Mouse (Mus musculus) gastrocnemius, postnatal 36 days (tissue): ENCODE data around the gene Adamts7. TPM values are rescaled to one million over a fixed set of nuclear protein-coding genes. Genes with fewer than 3 reads are reported as not detected.

Experiments
- DNase-seq, 2 experiments: peaks; one replicate each; pipeline ENCODE4 v3.0.0; 2022
- intact Hi-C: fragments of 180-260 bp; cut with DNase I; formaldehyde crosslinking; loops from one replicate; pipeline ENCODE4 v1.15.1; 2025
- total RNA-seq, 2 experiments: library from RNA; stranded (reverse); gene quantifications; 2 replicates each; pipeline ENCODE4 v1.2.3; 2021

Gene Adamts7
- total RNA-seq, 2 experiments from 2014 or later, result 0.84 to 0.91 TPM

GRCm38 (mm10) chr9:90145788-90146187 is 17.1 kb upstream of the Adamts7 start:
- DNase-seq, result peak; percentile 38 to 39
- intact Hi-C loops, result no loop called here

- intact Hi-C loops, result no loop called here
- DNase-seq, result no peak
Measured at GRCm38 (mm10) chr9:90146869-90147268, 16.0 kb upstream of the Adamts7 start.

GRCm38 (mm10) chr9:90162243-90162925 is 485 bp upstream of the Adamts7 start:
- intact Hi-C loops, result no loop called here
- peak in 1 of 2 experiments; percentile 74 for DNase-seq

DNA sequence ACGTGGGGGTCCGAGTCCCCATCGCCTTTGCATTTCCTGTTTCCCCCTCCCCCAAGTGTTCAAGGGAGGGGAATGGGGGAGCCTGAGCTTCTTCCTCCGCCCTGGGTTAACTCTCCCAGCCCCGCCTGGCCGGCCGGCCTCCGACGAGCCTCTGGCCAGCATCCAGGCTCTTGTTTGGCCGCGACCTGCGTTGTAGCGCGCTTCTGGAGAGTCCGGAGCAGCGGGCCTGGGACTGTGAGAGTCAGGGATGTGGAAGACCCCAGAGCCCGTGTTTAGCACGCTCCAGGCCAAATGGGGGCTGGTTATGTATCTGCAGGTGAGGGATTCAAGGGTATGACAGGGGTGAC is 853 bp downstream of the Adamts7 start:
- intact Hi-C loops, result no loop called here
- DNase-seq, result no peak

GRCm38 (mm10) chr9:90164670-90165453 is 2.0 kb downstream of the Adamts7 start:
- intact Hi-C loops, result no loop called here
- no peak for DNase-seq

- no peak for DNase-seq
- intact Hi-C loops, result no loop called here
Measured at GRCm38 (mm10) chr9:90165590-90165989, 2.7 kb downstream of the Adamts7 start.

DNA sequence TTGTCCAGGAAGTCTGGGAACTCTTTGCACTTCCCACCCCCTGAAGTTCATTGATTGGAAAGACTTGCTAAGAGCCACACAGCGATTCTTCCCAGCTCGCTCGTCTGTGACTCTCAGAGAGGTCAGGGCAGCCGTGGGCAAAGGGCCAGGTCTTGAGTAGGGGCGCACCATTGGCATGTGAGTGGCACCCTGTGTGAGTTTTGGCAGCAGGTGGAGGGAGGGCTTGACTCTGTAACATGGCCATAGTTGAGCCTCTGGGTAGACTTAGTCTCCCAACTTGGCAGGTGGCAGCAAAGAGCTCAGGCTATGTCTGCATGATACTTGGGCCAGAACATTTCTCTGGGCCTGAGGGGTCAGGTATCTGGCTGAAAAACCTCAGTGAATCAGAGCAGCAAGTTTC is 3.7 kb downstream of the Adamts7 start:
- intact Hi-C loops, result no loop called here
- DNase-seq, result no peak

GRCm38 (mm10) chr9:90169965-90170364 is 7.1 kb downstream of the Adamts7 start:
- intact Hi-C loops, result no loop called here
- DNase-seq, result no peak

DNA sequence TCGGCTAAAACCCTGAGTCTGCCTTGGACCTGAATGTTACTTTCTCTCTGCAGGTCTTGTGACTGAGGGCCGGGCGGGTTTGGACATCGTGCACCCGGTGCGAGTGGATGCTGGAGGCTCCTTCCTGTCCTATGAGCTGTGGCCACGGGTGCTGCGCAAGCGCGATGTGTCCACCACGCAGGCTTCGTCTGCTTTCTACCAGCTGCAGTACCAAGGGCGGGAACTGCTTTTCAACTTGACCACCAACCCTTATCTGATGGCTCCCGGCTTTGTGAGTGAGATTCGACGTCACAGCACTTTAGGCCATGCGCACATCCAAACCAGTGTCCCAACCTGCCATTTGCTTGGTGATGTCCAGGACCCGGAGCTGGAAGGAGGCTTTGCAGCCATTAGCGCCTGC is 8.6 kb downstream of the Adamts7 start:
- intact Hi-C loops, result no loop called here
- no peak for DNase-seq

GRCm38 (mm10) chr9:90172528-90173321 is 9.9 kb downstream of the Adamts7 start:
- no peak for DNase-seq
- intact Hi-C loops, result no loop called here

- no peak for DNase-seq
- intact Hi-C loops, result no loop called here
Measured at GRCm38 (mm10) chr9:90173330-90173729, 10.5 kb downstream of the Adamts7 start.

- intact Hi-C loops, result no loop called here
- DNase-seq, result peak in 1 of 2 experiments; percentile 8
Measured at GRCm38 (mm10) chr9:90179409-90179808, 16.5 kb downstream of the Adamts7 start.

- intact Hi-C loops, result no loop called here
Measured at GRCm38 (mm10) chr9:90181656-90182388, 19.0 kb downstream of the Adamts7 start.

DNA sequence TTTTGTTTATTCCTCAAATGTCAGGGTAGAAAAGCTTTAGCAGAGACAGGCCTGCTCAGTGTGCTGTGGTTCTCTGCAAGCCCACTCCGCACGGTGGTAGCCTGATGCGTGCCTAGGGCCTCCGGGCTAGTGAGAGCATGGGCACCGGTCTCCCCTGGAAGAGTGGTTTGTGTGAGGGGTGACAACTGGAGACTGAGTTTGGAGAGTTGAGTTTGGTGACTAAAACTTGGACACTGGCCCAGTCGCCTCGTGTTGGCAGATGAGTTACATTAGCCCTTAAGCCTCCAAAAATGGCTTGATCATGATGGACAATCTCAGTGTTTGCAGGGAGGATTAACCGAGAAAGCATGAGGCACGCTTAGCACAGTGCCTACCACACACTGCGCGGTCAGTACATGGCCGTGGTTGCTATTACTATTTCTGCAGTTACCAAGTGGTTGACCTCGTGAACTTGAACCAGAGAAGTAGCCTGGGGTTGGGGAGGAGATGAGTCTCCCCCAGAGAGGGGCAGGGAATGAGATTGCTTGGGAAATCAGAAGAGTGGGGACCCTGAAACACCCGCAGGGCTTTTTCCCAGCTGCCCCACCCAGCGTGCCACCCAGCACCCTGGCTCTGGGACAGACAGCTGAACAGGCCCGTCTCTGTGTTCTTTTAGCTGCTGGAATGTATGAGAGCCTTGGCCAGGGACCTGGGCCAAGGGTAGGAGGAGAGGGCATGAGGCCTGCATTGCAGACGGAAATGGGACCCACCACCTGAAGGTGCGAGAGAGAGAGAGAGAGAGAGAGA is 20.0 kb downstream of the Adamts7 start:
- intact Hi-C loops, result no loop called here
- DNase-seq, result no peak

More at GRCm38 (mm10) chr9:90181656-90182388, 19.0 kb downstream of the Adamts7 start:
- DNase-seq, result no peak

- intact Hi-C loops, result no loop called here
- no peak for DNase-seq
Measured at GRCm38 (mm10) chr9:90183550-90183949, 20.7 kb downstream of the Adamts7 start.

GRCm38 (mm10) chr9:90184116-90184515 is 21.2 kb downstream of the Adamts7 start:
- intact Hi-C loops, result no loop called here
- DNase-seq, result peak; percentile 25 to 46

- intact Hi-C loops, result no loop called here
- no peak for DNase-seq
Measured at GRCm38 (mm10) chr9:90185356-90185910, 22.6 kb downstream of the Adamts7 start.

DNA sequence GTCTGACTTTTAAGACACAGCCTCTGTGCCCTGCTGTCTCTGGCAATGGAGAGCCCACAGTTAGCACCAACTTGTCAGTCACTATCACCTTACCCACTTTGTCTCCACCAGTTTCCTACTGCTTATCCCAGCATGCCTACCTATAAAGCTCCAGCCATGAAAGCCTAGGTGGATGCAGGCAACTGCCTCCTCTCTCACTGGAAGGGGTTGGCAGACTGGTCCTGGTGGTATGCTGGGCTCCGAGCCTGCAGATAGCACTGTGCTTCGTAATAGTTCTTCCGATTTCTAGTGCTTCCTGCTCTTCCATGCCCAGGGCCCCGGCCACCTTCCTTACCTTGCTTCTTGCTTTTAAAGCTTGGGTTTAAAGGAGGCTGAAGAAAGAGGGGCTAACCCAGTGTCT is 26.0 kb downstream of the Adamts7 start:
- DNase-seq, result no peak
- intact Hi-C loops, result no loop called here

GRCm38 (mm10) chr9:90189391-90189790 is 26.5 kb downstream of the Adamts7 start:
- intact Hi-C loops, result no loop called here
- DNase-seq, result no peak
